Mouse (Mus musculus) limb, embryonic 15.5 days (tissue): ENCODE measurements around the gene Cfap126. TPM values are rescaled to one million over a fixed set of nuclear protein-coding genes. Genes with fewer than 3 reads are reported as not detected.

Experiments
- ATAC-seq: fragments of 200-750 bp; cut with Nextera tagmentation; 2 replicates; pipeline ENCODE4 v1.8.0; 2017; ENCODE audit warnings: low read depth, moderate TSS enrichment; ENCODE audit not compliant: insufficient number of reproducible peaks, low FRiP score, low TSS enrichment
- H3K27ac ChIP-seq: fragments of 300-500 bp; sonication (generic); 2 replicates; pipeline ENCODE4 v1.5.1; 2015; ENCODE audit warnings: moderate library complexity, mild to moderate bottlenecking, inconsistent platforms
- H3K27me3 ChIP-seq: fragments of 300-500 bp; sonication (generic); 2 replicates; pipeline ENCODE4 v1.6.1; 2015; ENCODE audit warnings: inconsistent platforms
- H3K36me3 ChIP-seq: fragments of 300-500 bp; sonication (generic); 2 replicates; pipeline ENCODE4 v1.6.1; 2015; ENCODE audit warnings: inconsistent platforms
- H3K4me1 ChIP-seq: fragments of 300-500 bp; sonication (generic); 2 replicates; pipeline ENCODE4 v1.6.1; 2015; ENCODE audit warnings: inconsistent platforms
- H3K4me2 ChIP-seq: fragments of 300-500 bp; sonication (generic); 2 replicates; pipeline ENCODE4 v1.6.1; 2015; ENCODE audit warnings: mild to moderate bottlenecking, inconsistent platforms
- H3K4me3 ChIP-seq: fragments of 300-500 bp; sonication (generic); 2 replicates; pipeline ENCODE4 v1.5.1; 2015; ENCODE audit warnings: mild to moderate bottlenecking, inconsistent platforms
- H3K9ac ChIP-seq: fragments of 300-500 bp; sonication (generic); 2 replicates; pipeline ENCODE4 v1.6.1; 2015; ENCODE audit warnings: inconsistent platforms
- H3K9me3 ChIP-seq: fragments of 300-500 bp; sonication (generic); 2 replicates; pipeline ENCODE4 v1.6.1; 2016; ENCODE audit warnings: inconsistent platforms
- WGBS: fragments of 180-500 bp; shearing (Covaris S2); methylation state at CpG from one replicate; pipeline ENCODE4 v1.1.7; 2015; 5-methylcytosine and 5-hydroxymethylcytosine counted together
- polyA plus RNA-seq: library from polyadenylated mRNA; unstranded; fragments of >200 nt; fragmentation: Nextera tagmentation; extraction: Ambion mirVana; gene quantifications from 2 replicates; pipeline ENCODE4 v1.2.1, GENCODE M21; 2015

Cfap126 gene
- polyA plus RNA-seq, 1 experiment from 2014 or later = 2.2 TPM

- no peak overlapping the region for H3K9ac ChIP-seq
- ATAC-seq = no peak
- H3K4me2 ChIP-seq = no peak overlapping the region
- no peaks in the 10 kb centered on the region for H3K27me3 ChIP-seq
- H3K36me3 ChIP-seq = no peaks in the 10 kb centered on the region
- no peaks in the 10 kb centered on the region for H3K9me3 ChIP-seq
- no peak overlapping the region for H3K4me3 ChIP-seq
- peaks cover 8% of the 10 kb centered on the region for H3K4me1 ChIP-seq
- no peak overlapping the region for H3K27ac ChIP-seq
Observed at GRCm38 (mm10) chr1:171097136-171097535, 16.6 kb upstream of the Cfap126 start.

- Histone ChIP-seq H3K4me3 (no peak overlapping the region), H3K36me3 (no peaks in the 10 kb centered on the region), H3K4me2 (no peak overlapping the region), H3K27ac (no peak overlapping the region), H3K9ac (no peak overlapping the region), H3K9me3 (no peaks in the 10 kb centered on the region), H3K27me3 (no peaks in the 10 kb centered on the region), H3K4me1 (peaks cover 8% of the 10 kb centered on the region)
- WGBS = 31% methylated on average over 2 of the region's 2 CpGs
- no peak for ATAC-seq
Observed at GRCm38 (mm10) chr1:171097612-171098011, 16.1 kb upstream of the Cfap126 start.

- no peak overlapping the region for H3K27ac ChIP-seq
- H3K9me3 ChIP-seq = no peaks in the 10 kb centered on the region
- no peak overlapping the region for H3K9ac ChIP-seq
- no peaks in the 10 kb centered on the region for H3K27me3 ChIP-seq
- no peak overlapping the region for H3K4me3 ChIP-seq
- whole genome bisulfite sequencing = 33% methylated on average over 2 of the region's 2 CpGs
- H3K36me3 ChIP-seq = no peaks in the 10 kb centered on the region
- no peak overlapping the region for H3K4me2 ChIP-seq
- ATAC-seq = no peak
- peaks cover 11% of the 10 kb centered on the region for H3K4me1 ChIP-seq
Observed at GRCm38 (mm10) chr1:171101033-171101432, 12.7 kb upstream of the Cfap126 start.

GRCm38 (mm10) chr1:171101733-171102546 lies 11.8 kb upstream of the Cfap126 start:
- no peaks in the 10 kb centered on the region for H3K9me3 ChIP-seq
- no peaks in the 10 kb centered on the region for H3K36me3 ChIP-seq
- no peaks in the 10 kb centered on the region for H3K27me3 ChIP-seq
- peak; percentile 82 for ATAC-seq
- H3K27ac ChIP-seq = peak overlapping the region; percentile 79
- peak overlapping the region; percentile 68 for H3K4me3 ChIP-seq
- under 1% methylated on average over 40 of the region's 40 CpGs for WGBS
- peak overlapping the region; percentile 45 for H3K9ac ChIP-seq
- 0 out of 2 replicates have a peak, but pooled peaks cover 3% of the 10 kb centered on the region for H3K4me1 ChIP-seq
- H3K4me2 ChIP-seq = peak overlapping the region; percentile 65

DNA sequence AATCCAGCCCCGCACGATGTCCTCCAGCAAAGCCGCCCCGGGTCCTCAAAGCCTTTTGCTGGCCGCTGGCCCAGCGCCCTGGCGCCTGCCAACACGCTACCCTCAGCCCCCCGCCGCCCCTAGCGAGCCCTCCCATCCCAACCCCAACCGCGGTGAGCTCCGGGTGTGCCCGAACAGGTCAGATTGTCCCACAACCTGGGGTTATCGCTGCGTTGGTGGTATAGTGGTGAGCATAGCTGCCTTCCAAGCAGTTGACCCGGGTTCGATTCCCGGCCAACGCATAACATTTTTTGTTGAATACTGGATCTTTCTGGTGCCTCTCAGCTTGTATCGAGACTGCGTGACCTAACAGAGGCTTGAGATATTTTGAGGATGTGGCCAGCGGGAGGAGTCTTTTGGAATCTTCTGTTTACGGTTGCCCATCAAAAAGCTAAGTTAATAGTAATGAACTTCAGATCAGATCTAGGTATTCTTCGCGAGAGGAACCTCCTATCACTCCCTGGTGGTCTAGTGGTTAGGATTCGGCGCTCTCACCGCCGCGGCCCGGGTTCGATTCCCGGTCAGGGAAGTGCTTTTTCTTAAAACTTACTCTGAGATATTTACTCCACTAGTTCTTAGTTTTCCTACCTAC lies 11.1 kb upstream of the Cfap126 start:
- 0 out of 2 replicates have a peak, but pooled peaks cover 3% of the 10 kb centered on the region for H3K4me1 ChIP-seq
- under 1% methylated on average over 35 of the region's 35 CpGs for WGBS
- ATAC-seq = peak; percentile 87
- H3K27me3 ChIP-seq = no peaks in the 10 kb centered on the region
- H3K4me2 ChIP-seq = peak overlapping the region; percentile 65
- peak overlapping the region; percentile 79 for H3K27ac ChIP-seq
- peak overlapping the region; percentile 68 for H3K4me3 ChIP-seq
- peak overlapping the region; percentile 45 for H3K9ac ChIP-seq
- no peaks in the 10 kb centered on the region for H3K9me3 ChIP-seq
- no peaks in the 10 kb centered on the region for H3K36me3 ChIP-seq

GRCm38 (mm10) chr1:171103179-171103840 lies 10.4 kb upstream of the Cfap126 start:
- no peaks in the 10 kb centered on the region for H3K36me3 ChIP-seq
- H3K4me2 ChIP-seq = peak overlapping the region; percentile 65
- no peaks in the 10 kb centered on the region for H3K9me3 ChIP-seq
- no peak for ATAC-seq
- no peak overlapping the region for H3K9ac ChIP-seq
- peak overlapping the region; percentile 50; the same call in 1 of the 2 replicates for H3K27ac ChIP-seq
- WGBS = 14% methylated on average over 10 of the region's 10 CpGs
- H3K27me3 ChIP-seq = no peaks in the 10 kb centered on the region
- peak overlapping the region; percentile 68 for H3K4me3 ChIP-seq
- H3K4me1 ChIP-seq = 0 out of 2 replicates have a peak, but pooled peaks cover 3% of the 10 kb centered on the region

DNA sequence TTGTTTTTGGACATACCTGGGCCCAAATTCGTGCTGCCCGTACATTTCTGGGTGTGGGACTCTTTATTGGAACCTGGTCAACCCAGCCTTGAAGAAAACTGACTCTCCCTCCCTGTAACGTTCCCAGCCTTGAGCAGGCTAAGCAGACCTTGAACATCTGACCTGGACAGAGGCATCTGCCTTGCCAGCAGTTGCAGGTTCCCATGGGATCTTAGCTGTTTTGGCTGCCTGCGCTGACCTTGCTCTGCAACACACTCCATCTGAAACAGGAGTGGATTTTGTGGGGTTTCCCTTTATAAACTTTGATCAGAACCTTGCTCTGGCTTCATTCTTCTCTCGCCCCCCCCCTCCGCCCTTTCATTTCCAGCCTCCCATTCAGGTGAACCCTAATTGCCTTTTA lies 8.5 kb upstream of the Cfap126 start:
- peaks cover 4% of the 10 kb centered on the region; the same call in 1 of the 2 replicates for H3K4me1 ChIP-seq
- no peak for ATAC-seq
- H3K9me3 ChIP-seq = no peaks in the 10 kb centered on the region
- H3K4me2 ChIP-seq = no peak overlapping the region
- H3K36me3 ChIP-seq = no peaks in the 10 kb centered on the region
- no peaks in the 10 kb centered on the region for H3K27me3 ChIP-seq
- no peak overlapping the region for H3K9ac ChIP-seq
- 75% methylated on average over 6 of the region's 6 CpGs for WGBS
- H3K4me3 ChIP-seq = no peak overlapping the region
- no peak overlapping the region for H3K27ac ChIP-seq

DNA sequence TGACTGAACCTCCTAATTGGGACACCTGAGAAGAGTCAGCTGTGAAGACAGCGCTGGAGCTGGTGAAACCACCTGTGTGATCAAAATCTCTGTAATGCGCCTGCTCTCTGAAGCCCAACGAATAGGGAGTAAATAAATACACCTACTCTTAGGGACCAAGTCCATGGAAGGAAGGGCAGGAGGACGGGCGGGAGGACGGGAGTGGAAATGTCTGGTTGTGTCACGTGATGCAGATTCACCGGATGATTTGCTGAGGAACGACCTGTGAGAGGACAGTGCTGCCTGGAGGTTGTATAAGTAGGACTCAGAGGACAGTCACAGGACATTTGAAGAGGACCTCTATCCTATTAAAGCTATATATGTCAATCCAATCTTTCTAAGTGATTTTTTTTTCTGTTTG lies 4.1 kb upstream of the Cfap126 start:
- Histone ChIP-seq H3K4me2 (no peak overlapping the region), H3K9me3 (no peaks in the 10 kb centered on the region), H3K27me3 (no peaks in the 10 kb centered on the region), H3K4me3 (no peak overlapping the region), H3K36me3 (no peaks in the 10 kb centered on the region), H3K4me1 (peaks cover 19% of the 10 kb centered on the region), H3K9ac (no peak overlapping the region), H3K27ac (0 out of 2 replicates have a peak overlapping the region, but pooled peaks have one; percentile 85)
- ATAC-seq = no peak
- WGBS = 43% methylated on average over 9 of the region's 9 CpGs

GRCm38 (mm10) chr1:171110659-171111019 lies 3.1 kb upstream of the Cfap126 start:
- WGBS = 12% methylated on average over 15 of the region's 15 CpGs
- Histone ChIP-seq H3K27me3 (no peaks in the 10 kb centered on the region), H3K27ac (peak overlapping the region; percentile 85), H3K4me2 (peak overlapping the region; percentile 57), H3K9me3 (no peaks in the 10 kb centered on the region), H3K4me3 (peak overlapping the region; percentile 56), H3K9ac (0 out of 2 replicates have a peak overlapping the region, but pooled peaks have one; percentile 1), H3K4me1 (peaks cover 19% of the 10 kb centered on the region), H3K36me3 (no peaks in the 10 kb centered on the region)
- ATAC-seq = no peak

DNA sequence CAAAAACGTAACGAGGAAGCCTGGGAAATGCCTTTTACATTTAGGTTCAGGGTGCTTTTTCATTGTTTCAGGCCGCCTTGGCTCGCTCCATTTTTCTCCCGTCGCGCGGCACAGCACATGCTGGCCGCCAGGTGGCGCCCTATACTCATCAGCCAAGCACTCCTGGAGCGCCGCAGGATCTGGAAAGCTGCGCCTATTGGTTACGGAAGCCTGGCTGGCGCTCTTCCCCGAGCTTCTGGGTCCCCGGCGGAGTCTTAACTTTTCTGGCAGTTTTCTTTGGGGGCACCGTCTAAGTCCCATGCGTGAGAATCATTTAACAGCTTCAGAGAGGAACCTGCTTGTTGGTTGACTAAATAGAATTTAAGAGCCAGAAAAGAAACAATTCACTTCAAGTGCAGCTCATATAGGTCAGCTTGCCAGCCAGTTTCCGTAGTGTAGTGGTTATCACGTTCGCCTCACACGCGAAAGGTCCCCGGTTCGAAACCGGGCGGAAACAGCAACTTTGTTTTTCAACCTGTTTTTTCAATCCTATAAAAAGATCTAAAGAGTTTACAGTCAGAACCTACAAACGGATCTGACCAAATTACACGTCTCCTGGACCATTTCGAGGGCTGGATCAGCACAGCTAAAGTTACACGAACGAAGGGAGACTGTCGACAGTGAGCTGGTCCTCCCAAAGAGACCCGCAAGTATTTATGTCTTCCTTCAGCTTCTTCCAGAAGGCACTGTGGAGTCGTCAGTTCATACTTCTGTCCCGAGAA lies 2.5 kb upstream of the Cfap126 start:
- H3K4me2 ChIP-seq = peak overlapping the region; percentile 57
- 0 out of 2 replicates have a peak overlapping the region, but pooled peaks have one; percentile 33 for H3K9ac ChIP-seq
- H3K36me3 ChIP-seq = no peaks in the 10 kb centered on the region
- H3K9me3 ChIP-seq = no peaks in the 10 kb centered on the region
- ATAC-seq = peak; percentile 90
- peak overlapping the region; percentile 56 for H3K4me3 ChIP-seq
- H3K4me1 ChIP-seq = peaks cover 19% of the 10 kb centered on the region
- peak overlapping the region; percentile 85 for H3K27ac ChIP-seq
- H3K27me3 ChIP-seq = no peaks in the 10 kb centered on the region
- WGBS = under 1% methylated on average over 38 of the region's 38 CpGs

DNA sequence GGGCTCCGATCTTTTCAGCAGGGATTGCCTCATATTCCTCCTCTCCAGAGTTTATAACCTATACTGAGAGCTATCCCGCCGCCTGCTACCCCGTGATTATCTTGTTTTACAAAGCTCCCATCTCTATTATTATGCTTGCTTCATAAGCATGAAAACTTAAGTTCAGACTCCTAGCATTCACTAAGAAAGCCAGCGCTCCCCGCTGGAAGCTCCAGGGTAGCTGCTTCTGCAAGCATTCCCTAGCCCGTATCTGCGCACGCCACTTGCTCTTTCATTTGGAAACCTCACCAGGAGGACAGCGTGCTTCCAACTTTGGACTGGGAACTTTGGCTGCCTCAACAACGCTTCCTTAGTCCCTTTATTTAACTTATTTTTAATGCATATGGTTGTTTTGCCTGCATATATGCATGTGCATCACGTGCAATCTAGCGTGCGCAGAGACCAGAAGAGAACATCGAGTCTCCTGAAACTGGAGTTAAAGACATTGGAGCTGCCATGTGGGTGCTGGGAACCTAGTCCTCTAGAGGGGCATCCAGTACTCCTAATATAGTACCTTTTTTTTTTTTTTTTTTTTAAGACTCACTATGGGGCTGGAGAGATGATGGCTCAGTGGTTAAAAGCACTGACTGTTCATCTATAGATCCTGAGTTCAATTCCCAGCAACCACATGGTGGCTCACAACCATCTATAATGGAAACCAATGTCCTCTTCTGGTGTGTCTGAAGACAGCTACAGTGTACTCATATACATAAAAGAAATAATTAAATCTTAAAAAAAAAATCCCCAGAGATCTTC lies 1.7 kb upstream of the Cfap126 start:
- H3K27ac ChIP-seq = peak overlapping the region; percentile 85
- 0 out of 2 replicates have a peak overlapping the region, but pooled peaks have one; percentile 33 for H3K9ac ChIP-seq
- H3K36me3 ChIP-seq = no peaks in the 10 kb centered on the region
- H3K4me2 ChIP-seq = peak overlapping the region; percentile 57
- peaks cover 19% of the 10 kb centered on the region for H3K4me1 ChIP-seq
- H3K27me3 ChIP-seq = no peaks in the 10 kb centered on the region
- WGBS = 2% methylated on average over 15 of the region's 15 CpGs
- no peak for ATAC-seq
- H3K4me3 ChIP-seq = peak overlapping the region; percentile 56
- no peaks in the 10 kb centered on the region for H3K9me3 ChIP-seq
